Mouse (Mus musculus) cerebellum, adult (tissue): ENCODE measurements around the gene Lgr6.

ENCODE experiments used
- ATAC-seq: cut with Nextera tagmentation; 2 replicates; pipeline ENCODE4 v1.9.2; 2017; ENCODE audit warnings: mild to moderate bottlenecking, moderate library complexity, mixed read lengths; ENCODE audit not compliant: insufficient number of reproducible peaks, low FRiP score, low TSS enrichment

Lgr6 gene

DNA sequence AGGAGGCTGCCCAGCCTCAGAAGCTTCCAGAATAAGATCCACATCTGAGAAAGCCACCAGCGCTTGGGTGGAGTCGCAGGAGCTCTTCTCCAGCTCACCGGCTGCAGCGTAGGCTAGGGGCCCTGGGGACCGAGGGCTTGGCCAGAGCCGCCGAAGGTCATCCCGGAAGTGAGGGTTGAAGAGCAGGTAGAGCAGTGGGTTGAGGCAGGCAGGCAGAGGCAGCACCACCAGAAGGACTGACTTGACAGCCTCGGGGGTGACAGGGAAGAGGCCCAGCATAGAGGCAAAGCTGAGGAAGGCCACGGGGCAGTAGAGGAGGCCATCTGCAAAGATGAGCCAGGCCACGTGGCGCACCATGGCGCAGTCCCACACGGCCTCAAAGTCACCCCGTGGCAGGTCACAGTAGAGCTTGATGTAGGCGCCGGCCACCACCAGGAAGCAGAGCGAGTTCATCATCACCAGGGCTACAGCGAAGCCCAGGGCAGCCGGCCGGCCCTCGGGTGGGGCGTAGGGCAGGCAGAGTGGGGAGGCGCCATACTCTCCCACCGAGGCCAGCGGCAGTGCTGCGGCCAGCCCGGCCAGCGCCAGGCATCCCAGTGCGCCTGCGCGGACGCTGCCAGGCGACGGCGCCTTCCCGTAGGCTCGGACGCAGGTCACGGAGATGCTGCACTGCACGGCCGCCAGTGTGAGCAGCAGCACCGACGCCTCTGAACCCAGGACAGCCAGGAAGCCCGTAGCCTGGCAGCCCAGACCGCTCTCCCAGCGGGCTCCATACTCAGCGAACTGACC is 117.7 kb downstream of the Lgr6 start:
- ATAC-seq = peak; percentile 69

DNA sequence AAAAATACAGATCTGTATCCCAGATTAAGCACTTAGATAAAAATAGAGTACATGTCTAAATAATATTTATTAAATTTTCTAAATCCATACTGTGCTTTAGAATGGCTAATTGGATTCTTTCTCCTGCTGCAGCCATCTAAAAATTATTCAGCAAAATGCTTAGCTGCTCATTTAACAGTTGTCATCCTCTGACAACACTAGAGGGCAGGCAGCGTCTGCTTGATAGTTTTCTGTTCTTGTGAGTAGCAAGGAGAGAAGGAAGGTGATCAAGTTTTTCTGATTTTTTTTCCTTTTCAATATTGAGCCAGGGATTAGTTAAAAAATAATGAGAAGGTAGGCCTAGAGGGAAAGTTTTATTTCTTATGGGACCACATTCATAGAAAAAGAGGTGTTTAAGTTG is 132.2 kb downstream of the Lgr6 start:
- ATAC-seq = no peak

- ATAC-seq = no peak
These were observed 139.6 kb downstream of the Lgr6 start for GRCm38 (mm10) chr1:134965430-134965829.

- ATAC-seq = peak; percentile 46; the same call in 1 of the 2 replicates
These were observed 142.3 kb downstream of the Lgr6 start for GRCm38 (mm10) chr1:134962821-134963220.

DNA sequence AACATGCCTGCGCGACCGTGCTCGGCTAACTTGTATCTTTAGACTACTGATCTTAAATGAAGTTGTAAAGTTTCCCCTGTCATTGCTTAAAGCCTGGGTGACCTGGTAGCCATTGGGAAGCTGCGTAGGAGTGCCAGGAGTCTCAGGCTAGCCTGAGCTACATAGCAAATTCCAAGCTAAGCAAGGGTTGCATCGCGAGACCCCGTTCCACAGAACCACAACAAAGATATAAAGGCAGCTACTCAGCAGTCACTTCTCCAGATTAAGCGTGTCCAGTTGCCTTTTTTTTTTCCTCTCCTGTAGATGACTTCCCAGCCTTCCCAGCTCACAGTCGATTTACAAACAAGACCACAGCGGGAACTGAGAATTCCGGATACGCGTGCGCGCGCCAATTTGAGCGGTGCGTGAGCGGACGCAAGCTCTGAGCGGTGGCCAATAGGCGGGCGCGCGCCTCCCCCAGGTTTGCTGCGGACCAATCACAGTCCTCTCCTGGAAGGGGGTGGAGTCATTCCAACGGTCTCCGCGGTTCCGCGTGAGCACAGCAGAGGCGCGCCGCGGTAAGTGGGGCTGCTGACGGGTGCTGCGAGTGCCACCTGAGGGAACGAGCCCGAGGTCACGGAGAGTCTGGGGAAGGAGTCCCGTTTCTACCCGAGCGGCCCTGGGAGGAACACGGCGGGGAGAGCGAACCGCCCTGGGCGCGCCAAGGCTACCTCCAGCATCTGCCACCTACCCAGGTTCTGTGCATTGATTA is 142.8 kb downstream of the Lgr6 start, which contains the start of gene Ube2t:
Gene Ube2t, plus strand, starts transcription at position 513 of the 751 bp plus-strand sequence.
- peak; percentile 99 for ATAC-seq

- ATAC-seq = no peak
These were observed 144.4 kb downstream of the Lgr6 start for GRCm38 (mm10) chr1:134960634-134961033.

GRCm38 (mm10) chr1:134955637-134956176 is 149.4 kb downstream of the Lgr6 start, which contains the start of gene Ppp1r12b:
TSS of gene Ppp1r12b (minus strand) at chr1:134955942.
- peak; percentile 100 for ATAC-seq

GRCm38 (mm10) chr1:134955050-134955636 is 149.9 kb downstream of the Lgr6 start:
- ATAC-seq = peak; percentile 23

DNA sequence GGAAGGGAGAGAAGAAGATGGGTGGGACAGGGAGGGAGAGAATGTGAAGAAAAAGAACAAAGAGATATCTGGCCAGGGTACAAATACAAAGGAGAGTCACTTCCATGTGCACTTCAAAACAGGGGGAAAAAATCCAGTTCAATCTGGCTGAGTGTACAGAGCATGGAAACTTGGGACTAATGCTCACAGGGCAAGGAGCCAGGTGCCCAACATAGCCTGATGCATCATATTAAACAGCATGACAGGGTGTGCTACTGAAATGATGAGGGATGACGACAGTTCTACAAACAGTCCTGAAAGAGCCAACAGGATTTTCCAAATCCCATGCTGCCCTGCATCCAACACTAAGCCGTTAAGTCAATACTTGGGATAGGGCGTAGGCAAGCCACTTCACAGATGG is 155.1 kb downstream of the Lgr6 start:
- no peak for ATAC-seq

- no peak for ATAC-seq
These were observed 157.5 kb downstream of the Lgr6 start for GRCm38 (mm10) chr1:134947590-134947989.

DNA sequence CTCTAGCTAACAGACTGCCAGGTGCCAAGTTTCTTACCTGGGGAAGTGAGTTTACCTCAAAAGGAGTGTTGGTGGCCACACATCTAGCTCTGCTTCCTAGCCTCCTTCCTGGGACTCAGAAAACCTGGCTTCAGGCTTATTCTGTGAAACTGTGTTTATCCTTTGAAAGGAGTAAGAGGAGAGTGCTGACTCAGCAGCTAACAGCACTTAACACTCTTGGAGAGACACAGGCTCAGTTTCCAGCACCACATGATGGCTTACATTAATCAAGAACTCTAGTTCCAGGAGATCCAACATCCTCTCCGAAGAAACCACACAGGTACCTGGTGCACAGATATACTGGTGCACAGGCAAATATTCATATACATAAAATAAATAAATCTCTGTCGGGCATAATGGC is 162.2 kb downstream of the Lgr6 start:
- no peak for ATAC-seq

DNA sequence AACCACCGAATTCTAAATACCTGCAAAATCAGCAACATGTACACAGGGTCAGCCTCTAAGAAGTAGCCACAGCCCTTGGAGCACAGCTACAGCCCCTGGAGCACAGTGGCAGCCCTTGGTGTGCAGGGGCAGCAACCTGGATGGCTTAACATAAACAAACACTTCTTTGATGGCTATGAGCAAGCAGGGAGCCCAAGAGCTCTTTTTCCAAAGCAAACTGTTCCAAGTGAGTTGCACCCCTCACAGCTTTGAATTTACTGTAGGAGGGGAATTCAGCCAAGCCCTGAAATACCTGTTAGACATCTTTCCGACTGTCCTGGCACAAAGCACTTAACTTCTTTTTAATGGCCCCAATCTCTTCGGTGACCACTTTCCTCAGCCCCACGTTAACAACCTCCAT is 164.2 kb downstream of the Lgr6 start:
- ATAC-seq = no peak

DNA sequence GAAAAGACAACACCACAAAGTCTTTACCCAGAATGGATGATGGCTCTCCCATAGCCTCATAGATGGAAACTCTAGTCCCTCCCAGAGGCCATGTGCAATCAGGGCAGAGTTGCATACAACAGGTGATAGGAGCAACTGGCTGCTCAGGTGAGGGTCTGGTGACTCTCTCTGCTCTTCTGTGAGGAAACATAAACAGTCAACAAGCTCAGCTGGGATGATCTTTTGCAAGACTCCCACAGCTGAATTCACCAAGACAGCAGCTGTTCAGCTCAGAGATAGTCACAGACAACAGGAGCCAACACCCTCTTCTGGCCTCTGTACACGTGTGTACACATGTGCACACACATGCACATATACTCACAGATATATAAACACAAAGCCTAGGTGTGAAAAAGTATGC is 166.8 kb downstream of the Lgr6 start:
- ATAC-seq = no peak

- no peak for ATAC-seq
These were observed 168.7 kb downstream of the Lgr6 start for GRCm38 (mm10) chr1:134936335-134936734.
